Mouse (Mus musculus) myocyte (in vitro differentiated cells): ENCODE results near the gene Cdk18. TPM values are rescaled to one million over a fixed set of nuclear protein-coding genes. Genes with fewer than 3 reads are reported as not detected.

Source experiments
- H3K27me3 ChIP-seq: one replicate; pipeline ENCODE4 v1.6.1; 2011; ENCODE audit not compliant: control insufficient read depth, insufficient read depth, insufficient read length
- H3K36me3 ChIP-seq: one replicate; pipeline ENCODE4 v1.6.1; 2011; ENCODE audit not compliant: control insufficient read depth, insufficient read depth
- H3K4me2 ChIP-seq: one replicate; pipeline ENCODE4 v1.6.1; 2011; ENCODE audit warnings: low read depth, control low read depth
- H3K4me3 ChIP-seq: one replicate; pipeline ENCODE4 v1.5.1; 2011; ENCODE audit warnings: mild to moderate bottlenecking, control low read depth, moderate library complexity
- H3K79me2 ChIP-seq: one replicate; pipeline ENCODE4 v1.6.1; 2011; ENCODE audit not compliant: control insufficient read depth, insufficient read depth
- H3ac ChIP-seq: one replicate; pipeline ENCODE4 v1.6.1; 2011; ENCODE audit not compliant: control insufficient read depth, insufficient read length
- CEBPB ChIP-seq: IDR thresholded peaks from 2 replicates; pipeline ENCODE4 v1.6.1; 2011; ENCODE audit warnings: mild to moderate bottlenecking, moderate library complexity; ENCODE audit not compliant: poor library complexity, insufficient read depth, severe bottlenecking
- E2F4 ChIP-seq: IDR thresholded peaks from one replicate; pipeline ENCODE4 v1.6.1; 2011; ENCODE audit warnings: mild to moderate bottlenecking, control low read depth, moderate library complexity; ENCODE audit not compliant: insufficient read depth
- MAX ChIP-seq: IDR thresholded peaks from one replicate; pipeline ENCODE4 v1.6.1; 2011; ENCODE audit warnings: low read depth, mild to moderate bottlenecking, control low read depth
- MYOD1 ChIP-seq, 3 experiments: IDR thresholded peaks; one replicate each; pipeline ENCODE4 v1.6.1; 2011; ENCODE audit warnings: control low read depth in 2 of 3, low read depth in 2 of 3, mild to moderate bottlenecking in 2 of 3, moderate library complexity in 1 of 3; ENCODE audit not compliant: insufficient read length in 2 of 3, control insufficient read depth in 1 of 3
- MYOG ChIP-seq, 3 experiments: IDR thresholded peaks; one replicate each; pipeline ENCODE4 v1.6.1; 2011; ENCODE audit warnings: control low read depth in 2 of 3, low read depth in 2 of 3, mild to moderate bottlenecking in 2 of 3; ENCODE audit not compliant: insufficient read length in 2 of 3, control insufficient read depth in 1 of 3, insufficient read depth in 1 of 3
- POLR2A ChIP-seq: IDR thresholded peaks from one replicate; pipeline ENCODE4 v1.6.1; 2011; ENCODE audit warnings: low read depth, mild to moderate bottlenecking, control low read depth, moderate library complexity; ENCODE audit not compliant: insufficient read length
- POLR2AphosphoS2 ChIP-seq: IDR thresholded peaks from one replicate; pipeline ENCODE4 v1.6.1; 2011; ENCODE audit warnings: low read depth, control low read depth; ENCODE audit not compliant: insufficient read length
- REST ChIP-seq: IDR thresholded peaks from one replicate; pipeline ENCODE4 v1.6.1; 2011; ENCODE audit warnings: mild to moderate bottlenecking, control low read depth, moderate library complexity; ENCODE audit not compliant: insufficient read depth, insufficient read length
- SRF ChIP-seq: IDR thresholded peaks from one replicate; pipeline ENCODE4 v1.6.1; 2011; ENCODE audit warnings: low read depth; ENCODE audit not compliant: control insufficient read depth, insufficient read length
- TCF12 ChIP-seq: IDR thresholded peaks from one replicate; pipeline ENCODE4 v1.6.1; 2011; ENCODE audit warnings: mild to moderate bottlenecking, control low read depth; ENCODE audit not compliant: poor library complexity, insufficient read depth, severe bottlenecking
- TCF3 ChIP-seq: IDR thresholded peaks from one replicate; pipeline ENCODE4 v1.6.1; 2011; ENCODE audit warnings: low read depth, control low read depth; ENCODE audit not compliant: insufficient read length
- USF1 ChIP-seq: IDR thresholded peaks from one replicate; pipeline ENCODE4 v1.6.1; 2011; ENCODE audit warnings: low read depth, mild to moderate bottlenecking, control low read depth, moderate library complexity
- polyA plus RNA-seq: library from polyadenylated mRNA; unstranded; fragments of >200 nt; fragmentation: generic; extraction: Trizol; gene quantifications from one replicate; pipeline ENCODE4 v1.2.1, GENCODE M21; 2012; ENCODE audit warnings: missing spikeins

The Cdk18 gene
- polyA plus RNA-seq, 1 experiment: 33.9 TPM

GRCm38 (mm10) chr1:132140171-132140570, 687 bp upstream of the Cdk18 start:
- Histone ChIP-seq H3K4me3 (peak overlapping the region; percentile 99), H3K79me2 (peaks cover 44% of the 10 kb centered on the region), H3ac (no peak overlapping the region), H3K36me3 (no peaks in the 10 kb centered on the region), H3K27me3 (no peaks in the 10 kb centered on the region), H3K4me2 (peak overlapping the region; percentile 79)
- TF ChIP-seq SRF (no peak), CEBPB (no peak), MYOG (IDR thresholded peaks at IDR 0.05; ENCODE audit: control insufficient read depth in 1 of 3, insufficient read depth in 1 of 3, insufficient read length in 2 of 3, low read depth in 2 of 3) (no peak), POLR2AphosphoS2 (no peak), USF1 (no peak), TCF12 (no peak)

GRCm38 (mm10) chr1:132138576-132139415, 688 bp downstream of the Cdk18 start:
- peak overlapping the region; percentile 24 for H3ac ChIP-seq
- TF ChIP-seq MYOG (IDR thresholded peaks at IDR 0.05; ENCODE audit: control insufficient read depth in 1 of 3, insufficient read depth in 1 of 3, insufficient read length in 2 of 3, low read depth in 2 of 3): no peak
- peak in 1 of 3 experiments; percentile 1 for TF ChIP-seq MYOD1 (IDR thresholded peaks at IDR 0.05; ENCODE audit: control insufficient read depth in 1 of 3, insufficient read length in 2 of 3, low read depth in 2 of 3)
- TF ChIP-seq USF1: no peak
- TF ChIP-seq POLR2AphosphoS2: no peak
- no peak for TF ChIP-seq E2F4
- TF ChIP-seq CEBPB: no peak
- TF ChIP-seq SRF: no peak
- peak; percentile 8 for TF ChIP-seq POLR2A
- no peaks in the 10 kb centered on the region for H3K36me3 ChIP-seq
- H3K4me3 ChIP-seq: peak overlapping the region; percentile 99
- peak overlapping the region; percentile 79 for H3K4me2 ChIP-seq
- H3K27me3 ChIP-seq: no peaks in the 10 kb centered on the region
- H3K79me2 ChIP-seq: peaks cover 55% of the 10 kb centered on the region

- Histone ChIP-seq H3ac (peak overlapping the region; percentile 24), H3K4me2 (peak overlapping the region; percentile 79), H3K4me3 (peak overlapping the region; percentile 99), H3K36me3 (no peaks in the 10 kb centered on the region), H3K27me3 (no peaks in the 10 kb centered on the region), H3K79me2 (peaks cover 58% of the 10 kb centered on the region)
- TF ChIP-seq CEBPB (no peak), MYOG (IDR thresholded peaks at IDR 0.05; ENCODE audit: control insufficient read depth in 1 of 3, insufficient read depth in 1 of 3, insufficient read length in 2 of 3, low read depth in 2 of 3) (peak in 1 of 3 experiments; percentile 22)
Measured at GRCm38 (mm10) chr1:132137935-132138575, 1.4 kb downstream of the Cdk18 start.

DNA sequence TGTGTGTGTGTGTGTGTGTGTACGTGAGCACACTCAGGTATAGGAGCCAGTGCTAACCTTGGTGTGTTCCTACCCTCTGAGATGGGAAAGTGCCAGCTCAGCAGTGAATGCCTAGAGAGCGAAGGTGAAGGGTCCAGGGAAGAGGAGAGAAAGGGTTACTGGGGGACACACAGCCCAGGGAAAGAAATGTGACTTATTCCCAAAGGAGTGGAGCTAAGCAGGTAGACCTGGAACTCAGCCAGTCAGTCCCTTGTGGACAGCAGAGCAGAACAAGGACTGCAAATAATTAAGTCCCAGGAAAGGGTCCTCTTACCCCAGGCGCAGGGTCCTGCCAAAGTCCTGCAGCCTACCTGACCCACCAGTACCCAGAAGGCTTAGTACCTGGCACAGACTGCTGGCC, 2.6 kb downstream of the Cdk18 start:
- Histone ChIP-seq H3K4me2 (peak overlapping the region; percentile 44), H3ac (no peak overlapping the region)
- TF ChIP-seq SRF: no peak

GRCm38 (mm10) chr1:132135631-132136030, 3.9 kb downstream of the Cdk18 start:
- Histone ChIP-seq H3K36me3 (no peaks in the 10 kb centered on the region), H3K4me3 (no peak overlapping the region), H3K4me2 (no peak overlapping the region), H3ac (no peak overlapping the region), H3K79me2 (peaks cover 71% of the 10 kb centered on the region), H3K27me3 (no peaks in the 10 kb centered on the region)
- TF ChIP-seq CEBPB (no peak), USF1 (no peak), SRF (no peak), POLR2A (no peak), MAX (no peak), E2F4 (no peak), MYOD1 (IDR thresholded peaks at IDR 0.05; ENCODE audit: control insufficient read depth in 1 of 3, insufficient read length in 2 of 3, low read depth in 2 of 3) (no peak), MYOG (IDR thresholded peaks at IDR 0.05; ENCODE audit: control insufficient read depth in 1 of 3, insufficient read depth in 1 of 3, insufficient read length in 2 of 3, low read depth in 2 of 3) (no peak), TCF3 (no peak), POLR2AphosphoS2 (no peak), TCF12 (no peak), REST (no peak)

More for the DNA sequence above, 2.6 kb downstream of the Cdk18 start:
- H3K27me3 ChIP-seq: no peaks in the 10 kb centered on the region
- peak overlapping the region; percentile 99 for H3K4me3 ChIP-seq
- no peaks in the 10 kb centered on the region for H3K36me3 ChIP-seq
- H3K79me2 ChIP-seq: peaks cover 70% of the 10 kb centered on the region
